ENCODE assay signal across 11 mouse cellular contexts in genomic region chr2:115775488-115776217, GRCm38 (mm10).
DNase-seq lines count a peak whose midpoint lies in the region; ATAC-seq and TF ChIP-seq lines count a peak whose summit lies in the region.
"Had no signal": no experiment of that assay in that cellular context is flagged by ENCODE, and none has a peak within 500 bp of the region (broad histone marks: within the 10 kb centered on the region; RNA-seq: fewer than 3 reads in every experiment).

No protein-coding gene starts in this region.

- H3K4me2 ChIP-seq in heart, embryonic 15.5 days: no peak overlapping the region
- no peak overlapping the region for H3K4me2 ChIP-seq in limb, embryonic 15.5 days
- H3K4me2 ChIP-seq: forebrain, embryonic 12.5 days had no signal

- H3K36me3 ChIP-seq in heart, embryonic 15.5 days: no peaks in the 10 kb centered on the region
- H3K36me3 ChIP-seq in limb, embryonic 15.5 days: no peaks in the 10 kb centered on the region
- H3K36me3 ChIP-seq: forebrain, embryonic 12.5 days had no signal

- in situ Hi-C loops in Patski (cut with MboI; ENCODE audit: low pct_unique_long_range_greater_than_20kb): loop anchor here (10.0 kb wide), 1 partner anchor 289 kb away; the partner anchor contains the start of gene Meis2

- H3K27me3 ChIP-seq in heart, embryonic 15.5 days: no peaks in the 10 kb centered on the region
- H3K27me3 ChIP-seq in Patski: no peaks in the 10 kb centered on the region
- no peaks in the 10 kb centered on the region for H3K27me3 ChIP-seq in limb, embryonic 15.5 days
- H3K27me3 ChIP-seq: forebrain, embryonic 12.5 days had no signal

- H3K9me3 ChIP-seq in heart, embryonic 15.5 days (replicated peaks): no peaks in the 10 kb centered on the region
- H3K9me3 ChIP-seq in limb, embryonic 15.5 days: no peaks in the 10 kb centered on the region
- H3K9me3 ChIP-seq: forebrain, embryonic 12.5 days had no signal

- no peak for TF ChIP-seq CTCF in Patski (IDR thresholded peaks at IDR 0.05)

- WGBS in heart, embryonic 15.5 days: 51% methylated on average over 8 of the region's 8 CpGs
- 23% methylated on average over 8 of the region's 8 CpGs for WGBS in limb, embryonic 15.5 days

- POLR2A ChIA-PET in Patski (lab: Charles Lee): interaction anchor here (0.9 kb wide), 1 partner anchor 12 kb away, joined by 4 read pairs; no protein-coding TSS in a partner anchor

- H3K27ac ChIP-seq in heart, embryonic 15.5 days: peak overlapping the region; percentile 51
- H3K27ac ChIP-seq in limb, embryonic 15.5 days: peak overlapping the region; percentile 23; the same call in 1 of the 2 replicates
- H3K27ac ChIP-seq: forebrain, embryonic 12.5 days; macrophage had no signal

- CTCF ChIA-PET in Patski (lab: Charles Lee): interaction anchor here (1.2 kb wide), 1 partner anchor 9 kb away, joined by 4 read pairs; no protein-coding TSS in a partner anchor

- no peak for DNase-seq in heart, adult 8-10 months (ENCODE audit: low spot score)
- DNase-seq in Patski (ENCODE audit: low read depth, low spot score): no peak
- DNase-seq in kidney, adult 8-10 months: peak; percentile 48 to 70
- DNase-seq in thymus, postnatal 25 days: no peak
- DNase-seq in frontal cortex, postnatal 10 days (ENCODE audit: low spot score in 2 of 2): no peak
- DNase-seq in embryo, embryonic 11 days: no peak
- DNase-seq: gastrocnemius, postnatal 14 days had no signal

- H3K4me1 ChIP-seq in heart, embryonic 15.5 days (replicated peaks): peaks cover 24% of the 10 kb centered on the region
- peaks cover 18% of the 10 kb centered on the region for H3K4me1 ChIP-seq in limb, embryonic 15.5 days
- H3K4me1 ChIP-seq: forebrain, embryonic 12.5 days had no signal

- H3K9ac ChIP-seq in heart, embryonic 15.5 days: no peak overlapping the region
- no peak overlapping the region for H3K9ac ChIP-seq in limb, embryonic 15.5 days
- H3K9ac ChIP-seq: forebrain, embryonic 12.5 days had no signal

- H3K4me3 ChIP-seq in heart, embryonic 15.5 days: no peak overlapping the region
- H3K4me3 ChIP-seq in limb, embryonic 15.5 days: no peak overlapping the region
- H3K4me3 ChIP-seq: forebrain, embryonic 12.5 days had no signal

- ATAC-seq in heart, embryonic 15.5 days (replicated peaks; ENCODE audit: insufficient number of reproducible peaks, insufficient read depth, low FRiP score, low read depth): no peak
- ATAC-seq in Patski: peak; percentile 60
- no peak for ATAC-seq in limb, embryonic 15.5 days (ENCODE audit: insufficient number of reproducible peaks, low FRiP score, low TSS enrichment, low read depth)

Comparison
In these comparisons a context has a peak if more than half of its experiments do, and no peak if none do; other contexts are left out.
1. DNase-seq: peak in kidney, adult 8-10 months (2 of 2); none in heart, adult 8-10 months (single experiment), Patski (single experiment), thymus, postnatal 25 days (single experiment), frontal cortex, postnatal 10 days (0 of 2) and embryo, embryonic 11 days (single experiment).